Mouse (Mus musculus): Measurements from ENCODE around the gene Usp35.

GRCm38 (mm10) chr7:97345229-97345871 lies 13.5 kb upstream of the Usp35 start:
- TF ChIP-seq POLR2A (IDR thresholded peaks at IDR 0.05; ENCODE audit: insufficient read length, low read depth): no peak
- no peak for TF ChIP-seq TCF12 (IDR thresholded peaks at IDR 0.05; ENCODE audit: insufficient read depth, poor library complexity, severe bottlenecking)
- no peak for TF ChIP-seq MYOG (IDR thresholded peaks at IDR 0.05; ENCODE audit: control insufficient read depth in 1 of 3, insufficient read depth in 1 of 3, insufficient read length in 2 of 3, low read depth in 2 of 3)
- TF ChIP-seq POLR2AphosphoS2 (IDR thresholded peaks at IDR 0.05; ENCODE audit: insufficient read length, low read depth): no peak
- TF ChIP-seq CEBPB (IDR thresholded peaks at IDR 0.05; ENCODE audit: insufficient read depth, poor library complexity, severe bottlenecking): no peak
- TF ChIP-seq MAX (IDR thresholded peaks at IDR 0.05; ENCODE audit: low read depth): no peak
- no peak for TF ChIP-seq USF1 (IDR thresholded peaks at IDR 0.05; ENCODE audit: low read depth)
- TF ChIP-seq E2F4 (IDR thresholded peaks at IDR 0.05; ENCODE audit: insufficient read depth): no peak
- no peak for TF ChIP-seq TCF3 (IDR thresholded peaks at IDR 0.05; ENCODE audit: insufficient read length, low read depth)
- no peak for TF ChIP-seq SRF (IDR thresholded peaks at IDR 0.05; ENCODE audit: control insufficient read depth, insufficient read length, low read depth)
- no peak for TF ChIP-seq REST (IDR thresholded peaks at IDR 0.05; ENCODE audit: insufficient read depth, insufficient read length)
